Mouse (Mus musculus) cerebellum, adult 11-12 months (tissue): ENCODE results near the gene Eef1g.
A peak's percentile ranks its signal among the peaks of the same experiment; 100 is the strongest.
"Not testable (repeated sequence)": the region's sequence is repeated elsewhere in the genome, so short reads cannot be mapped to it uniquely, and the experiment has no call there.

Experiments
- DNase-seq: peaks from one replicate; pipeline ENCODE4 v3.0.0; 2022

Gene Eef1g

GRCm38 (mm10) chr19:8988346-8989065 is 21.7 kb downstream of the Eef1g start:
- no peak for DNase-seq

- DNase-seq: no peak
Observed at GRCm38 (mm10) chr19:8989066-8989566, 22.3 kb downstream of the Eef1g start, which contains the start of gene Ahnak. TSS of gene Ahnak (plus strand) at chr19:8989284.

GRCm38 (mm10) chr19:8989567-8990431 is 23.0 kb downstream of the Eef1g start:
- DNase-seq: no peak

- no peak for DNase-seq
Observed at GRCm38 (mm10) chr19:8990432-8991102, 23.7 kb downstream of the Eef1g start.

GRCm38 (mm10) chr19:8991245-8991870 is 24.5 kb downstream of the Eef1g start:
- no peak for DNase-seq

GRCm38 (mm10) chr19:8991871-8992735 is 25.3 kb downstream of the Eef1g start:
- DNase-seq: no peak

GRCm38 (mm10) chr19:8992769-8993624 is 26.2 kb downstream of the Eef1g start:
- no peak for DNase-seq

GRCm38 (mm10) chr19:8993625-8993912 is 26.7 kb downstream of the Eef1g start:
- no peak for DNase-seq

- DNase-seq: no peak
Observed at GRCm38 (mm10) chr19:8994813-8995607, 28.2 kb downstream of the Eef1g start.

- no peak for DNase-seq
Observed at GRCm38 (mm10) chr19:8996601-8997000, 29.8 kb downstream of the Eef1g start.

GRCm38 (mm10) chr19:8997546-8997945 is 30.7 kb downstream of the Eef1g start:
- no peak for DNase-seq

GRCm38 (mm10) chr19:8998546-8998945 is 31.7 kb downstream of the Eef1g start:
- DNase-seq: no peak

- DNase-seq: no peak
Observed at GRCm38 (mm10) chr19:8999223-8999622, 32.4 kb downstream of the Eef1g start.

- DNase-seq: not testable (repeated sequence)
Observed at GRCm38 (mm10) chr19:9006915-9007314, 40.1 kb downstream of the Eef1g start.

GRCm38 (mm10) chr19:9019298-9019697 is 52.5 kb downstream of the Eef1g start:
- DNase-seq: no peak

GRCm38 (mm10) chr19:9023021-9023778 is 56.4 kb downstream of the Eef1g start:
- peak; percentile 7 for DNase-seq

GRCm38 (mm10) chr19:9025562-9026257 is 58.9 kb downstream of the Eef1g start:
- DNase-seq: no peak

GRCm38 (mm10) chr19:9026634-9027033 is 59.8 kb downstream of the Eef1g start:
- DNase-seq: no peak

GRCm38 (mm10) chr19:9027795-9028194 is 61.0 kb downstream of the Eef1g start:
- peak; percentile 4 for DNase-seq
